Mouse (Mus musculus) splenic B cell, adult 2 months (primary cell): Measurements from ENCODE around the gene Bnc2.

ENCODE experiments used
- DNase-seq: peaks from one replicate; pipeline ENCODE4 v3.0.0-alpha.2; 2011; ENCODE audit warnings: low read depth, low spot score
- H3K27me3 ChIP-seq: 2 replicates; pipeline ENCODE4 v1.6.1; 2012; ENCODE audit warnings: mild to moderate bottlenecking, low read length, moderate library complexity, mixed read lengths; ENCODE audit not compliant: control insufficient read depth, poor library complexity, insufficient read depth, severe bottlenecking
- H3K36me3 ChIP-seq: 2 replicates; pipeline ENCODE4 v1.6.1; 2012; ENCODE audit warnings: mild to moderate bottlenecking, low read length, moderate library complexity, mixed read lengths; ENCODE audit not compliant: control insufficient read depth, poor library complexity, insufficient read depth, severe bottlenecking

Gene Bnc2

GRCm38 (mm10) chr4:84308226-84308862, 366.7 kb downstream of the Bnc2 start:
- Histone ChIP-seq H3K36me3 (no peaks in the 10 kb centered on the region), H3K27me3 (no peaks in the 10 kb centered on the region)
- no peak for DNase-seq

- Histone ChIP-seq H3K36me3 (no peaks in the 10 kb centered on the region), H3K27me3 (no peaks in the 10 kb centered on the region)
- DNase-seq, result no peak
Observed at GRCm38 (mm10) chr4:84306928-84307606, 368.0 kb downstream of the Bnc2 start.

GRCm38 (mm10) chr4:84302949-84303348, 372.1 kb downstream of the Bnc2 start:
- Histone ChIP-seq H3K36me3 (no peaks in the 10 kb centered on the region), H3K27me3 (no peaks in the 10 kb centered on the region)
- DNase-seq, result no peak

- Histone ChIP-seq H3K27me3 (no peaks in the 10 kb centered on the region), H3K36me3 (no peaks in the 10 kb centered on the region)
- no peak for DNase-seq
Observed at GRCm38 (mm10) chr4:84285153-84285552, 389.9 kb downstream of the Bnc2 start.

GRCm38 (mm10) chr4:84282651-84283050, 392.4 kb downstream of the Bnc2 start:
- H3K27me3 ChIP-seq, result no peaks in the 10 kb centered on the region
- no peaks in the 10 kb centered on the region for H3K36me3 ChIP-seq
- no peak for DNase-seq

GRCm38 (mm10) chr4:84278156-84278555, 396.9 kb downstream of the Bnc2 start:
- Histone ChIP-seq H3K36me3 (no peaks in the 10 kb centered on the region), H3K27me3 (no peaks in the 10 kb centered on the region)
- DNase-seq, result no peak

GRCm38 (mm10) chr4:84276081-84276480, 399.0 kb downstream of the Bnc2 start:
- Histone ChIP-seq H3K36me3 (no peaks in the 10 kb centered on the region), H3K27me3 (no peaks in the 10 kb centered on the region)
- DNase-seq, result no peak

- H3K27me3 ChIP-seq, result no peaks in the 10 kb centered on the region
- H3K36me3 ChIP-seq, result no peaks in the 10 kb centered on the region
- DNase-seq, result no peak
Observed at GRCm38 (mm10) chr4:84274158-84274557, 400.9 kb downstream of the Bnc2 start.

- no peak for DNase-seq
Observed at GRCm38 (mm10) chr4:84272867-84273266, 402.2 kb downstream of the Bnc2 start.

GRCm38 (mm10) chr4:84269845-84270244, 405.2 kb downstream of the Bnc2 start:
- DNase-seq, result no peak
- Histone ChIP-seq H3K36me3 (no peaks in the 10 kb centered on the region), H3K27me3 (no peaks in the 10 kb centered on the region)

More at GRCm38 (mm10) chr4:84272867-84273266, 402.2 kb downstream of the Bnc2 start:
- no peaks in the 10 kb centered on the region for H3K36me3 ChIP-seq
- no peaks in the 10 kb centered on the region for H3K27me3 ChIP-seq

GRCm38 (mm10) chr4:84247356-84247755, 427.7 kb downstream of the Bnc2 start:
- H3K36me3 ChIP-seq, result no peaks in the 10 kb centered on the region
- no peaks in the 10 kb centered on the region for H3K27me3 ChIP-seq
- no peak for DNase-seq

GRCm38 (mm10) chr4:84232346-84232745, 442.7 kb downstream of the Bnc2 start:
- no peaks in the 10 kb centered on the region for H3K36me3 ChIP-seq
- DNase-seq, result no peak
- H3K27me3 ChIP-seq, result no peaks in the 10 kb centered on the region

- Histone ChIP-seq H3K27me3 (no peaks in the 10 kb centered on the region), H3K36me3 (no peaks in the 10 kb centered on the region)
- no peak for DNase-seq
Observed at GRCm38 (mm10) chr4:84231251-84231650, 443.8 kb downstream of the Bnc2 start.

- Histone ChIP-seq H3K36me3 (no peaks in the 10 kb centered on the region), H3K27me3 (no peaks in the 10 kb centered on the region)
- no peak for DNase-seq
Observed at GRCm38 (mm10) chr4:84229189-84229960, 445.7 kb downstream of the Bnc2 start.

GRCm38 (mm10) chr4:84228551-84228950, 446.5 kb downstream of the Bnc2 start:
- no peaks in the 10 kb centered on the region for H3K27me3 ChIP-seq
- no peak for DNase-seq
- H3K36me3 ChIP-seq, result no peaks in the 10 kb centered on the region
